Mouse (Mus musculus): Measurements from ENCODE around the gene Matn4. TPM values are rescaled to one million over a fixed set of nuclear protein-coding genes. Genes with fewer than 3 reads are reported as not detected.

Matn4 gene
- polyA plus RNA-seq, 1 experiment from 2014 or later: not detected

- Histone ChIP-seq H3K4me1 (ENCODE audit: control insufficient read depth, insufficient read depth, low read length) (peaks cover 13% of the 10 kb centered on the region), H3K27ac (replicated peaks; ENCODE audit: low read depth, low read length) (no peak overlapping the region), H3K4me2 (ENCODE audit: low read length) (no peak overlapping the region), H3K27me3 (ENCODE audit: control insufficient read depth, insufficient read depth, low read length) (peaks cover 15% of the 10 kb centered on the region), H3K36me3 (ENCODE audit: control insufficient read depth, insufficient read depth, low read length) (no peaks in the 10 kb centered on the region), H3K9ac (replicated peaks; ENCODE audit: low read length) (no peak overlapping the region), H3K4me3 (replicated peaks; ENCODE audit: low read depth, low read length) (no peak overlapping the region), H3K9me3 (ENCODE audit: control insufficient read depth, low read length) (no peaks in the 10 kb centered on the region)
- WGBS: 91% methylated on average over 3 of the region's 3 CpGs
- ATAC-seq (ENCODE audit: low FRiP score, low TSS enrichment): no peak
- no peak for DNase-seq
Observed at GRCm38 (mm10) chr2:164445399-164446085, 40.6 kb upstream of the Matn4 start.

DNA sequence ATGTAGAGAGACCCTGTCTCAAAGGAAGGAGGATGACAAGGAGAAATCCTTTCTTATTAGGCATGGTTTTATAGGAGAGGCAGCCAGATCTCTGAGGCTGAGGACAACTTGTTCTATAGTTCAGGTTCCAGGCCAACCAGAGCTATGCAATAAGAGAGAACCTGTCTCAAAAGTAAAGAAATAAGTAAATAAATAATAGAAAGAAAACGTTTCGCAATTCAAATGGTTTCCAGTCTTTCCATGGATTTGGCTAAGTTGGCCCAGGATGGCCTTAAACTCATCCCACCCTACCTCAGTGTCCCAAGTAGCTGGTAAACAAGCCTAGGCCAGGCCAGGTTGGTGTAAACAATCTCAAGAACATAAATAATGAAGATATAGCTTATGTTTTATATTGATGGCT, 39.7 kb upstream of the Matn4 start:
- Histone ChIP-seq H3K4me3 (replicated peaks; ENCODE audit: low read depth, low read length) (no peak overlapping the region), H3K4me1 (ENCODE audit: control insufficient read depth, insufficient read depth, low read length) (peaks cover 13% of the 10 kb centered on the region), H3K9ac (replicated peaks; ENCODE audit: low read length) (no peak overlapping the region), H3K9me3 (ENCODE audit: control insufficient read depth, low read length) (no peaks in the 10 kb centered on the region), H3K4me2 (ENCODE audit: low read length) (no peak overlapping the region), H3K27ac (replicated peaks; ENCODE audit: low read depth, low read length) (no peak overlapping the region), H3K27me3 (ENCODE audit: control insufficient read depth, insufficient read depth, low read length) (peaks cover 15% of the 10 kb centered on the region), H3K36me3 (ENCODE audit: control insufficient read depth, insufficient read depth, low read length) (no peaks in the 10 kb centered on the region)
- DNase-seq: no peak
- ATAC-seq (ENCODE audit: low FRiP score, low TSS enrichment): no peak
- 91% methylated on average over 2 of the region's 2 CpGs for WGBS

- Histone ChIP-seq H3K4me3 (replicated peaks; ENCODE audit: low read depth, low read length) (peak within 1 kb of the TSS; percentile 43), H3K27ac (replicated peaks; ENCODE audit: low read depth, low read length) (no peak within 1 kb of the TSS), H3K36me3 (ENCODE audit: control insufficient read depth, insufficient read depth, low read length) (no peaks in the 10 kb centered on the region), H3K4me2 (ENCODE audit: low read length) (peak within 1 kb of the TSS; percentile 96), H3K9me3 (ENCODE audit: control insufficient read depth, low read length) (no peaks in the 10 kb centered on the region), H3K27me3 (ENCODE audit: control insufficient read depth, insufficient read depth, low read length) (peaks cover 15% of the 10 kb centered on the region), H3K4me1 (ENCODE audit: control insufficient read depth, insufficient read depth, low read length) (peaks cover 13% of the 10 kb centered on the region), H3K9ac (replicated peaks; ENCODE audit: low read length) (peak within 1 kb of the TSS; percentile 63)
- ATAC-seq (ENCODE audit: low FRiP score, low TSS enrichment) (no peak), DNase-seq (peak; percentile 50)
- WGBS: 6% methylated on average over 18 of the region's 18 CpGs
Observed at GRCm38 (mm10) chr2:164443460-164444000, 38.6 kb upstream of the Matn4 start, which contains the start of gene Sdc4. Sdc4 (minus strand) TSS chr2:164443887.

DNA sequence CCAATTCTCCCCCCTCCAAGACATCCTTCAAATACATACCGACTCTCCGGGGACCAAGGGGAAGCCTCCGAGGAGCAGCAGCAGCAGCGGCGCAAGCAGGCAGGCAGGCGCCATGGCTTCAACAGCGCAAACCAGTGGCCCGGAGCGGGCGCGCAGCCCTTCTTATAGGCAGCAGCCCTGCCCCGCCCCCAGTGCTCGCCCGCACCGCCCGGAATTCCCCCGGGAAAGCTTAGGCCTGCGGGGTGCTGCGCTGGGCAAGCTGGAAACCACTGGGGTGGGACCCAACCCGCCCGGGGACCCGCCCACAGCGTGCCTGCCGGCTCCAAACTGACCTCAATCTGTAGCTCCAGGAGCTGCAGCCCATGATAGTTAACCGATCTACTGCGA, 38.1 kb upstream of the Matn4 start:
- Histone ChIP-seq H3K9me3 (ENCODE audit: control insufficient read depth, low read length) (no peaks in the 10 kb centered on the region), H3K27me3 (ENCODE audit: control insufficient read depth, insufficient read depth, low read length) (peaks cover 15% of the 10 kb centered on the region), H3K4me2 (ENCODE audit: low read length) (peak overlapping the region; percentile 96), H3K36me3 (ENCODE audit: control insufficient read depth, insufficient read depth, low read length) (no peaks in the 10 kb centered on the region), H3K4me3 (replicated peaks; ENCODE audit: low read depth, low read length) (peak overlapping the region; percentile 43), H3K9ac (replicated peaks; ENCODE audit: low read length) (peak overlapping the region; percentile 63), H3K4me1 (ENCODE audit: control insufficient read depth, insufficient read depth, low read length) (peaks cover 13% of the 10 kb centered on the region), H3K27ac (replicated peaks; ENCODE audit: low read depth, low read length) (no peak overlapping the region)
- under 1% methylated on average over 26 of the region's 26 CpGs for WGBS
- peak; percentile 73; the same call in 1 of the 2 replicates for ATAC-seq (ENCODE audit: low FRiP score, low TSS enrichment)
- peak; percentile 85 for DNase-seq

GRCm38 (mm10) chr2:164442315-164443050, 37.5 kb upstream of the Matn4 start:
- Histone ChIP-seq H3K27ac (replicated peaks; ENCODE audit: low read depth, low read length) (no peak overlapping the region), H3K9me3 (ENCODE audit: control insufficient read depth, low read length) (no peaks in the 10 kb centered on the region), H3K27me3 (ENCODE audit: control insufficient read depth, insufficient read depth, low read length) (peaks cover 15% of the 10 kb centered on the region), H3K36me3 (ENCODE audit: control insufficient read depth, insufficient read depth, low read length) (no peaks in the 10 kb centered on the region), H3K4me2 (ENCODE audit: low read length) (peak overlapping the region; percentile 96), H3K4me1 (ENCODE audit: control insufficient read depth, insufficient read depth, low read length) (peaks cover 13% of the 10 kb centered on the region), H3K4me3 (replicated peaks; ENCODE audit: low read depth, low read length) (peak overlapping the region; percentile 43), H3K9ac (replicated peaks; ENCODE audit: low read length) (peak overlapping the region; percentile 63)
- 2% methylated on average over 29 of the region's 29 CpGs for WGBS
- DNase-seq (peak; percentile 28), ATAC-seq (ENCODE audit: low FRiP score, low TSS enrichment) (peak; percentile 24; the same call in 1 of the 2 replicates)

GRCm38 (mm10) chr2:164441731-164442130, 36.8 kb upstream of the Matn4 start:
- H3K9me3 ChIP-seq (ENCODE audit: control insufficient read depth, low read length): no peaks in the 10 kb centered on the region
- H3K36me3 ChIP-seq (ENCODE audit: control insufficient read depth, insufficient read depth, low read length): no peaks in the 10 kb centered on the region
- H3K27me3 ChIP-seq (ENCODE audit: control insufficient read depth, insufficient read depth, low read length): peaks cover 15% of the 10 kb centered on the region
- 32% methylated on average over 7 of the region's 7 CpGs for WGBS
- no peak for ATAC-seq (ENCODE audit: low FRiP score, low TSS enrichment)
- H3K4me2 ChIP-seq (ENCODE audit: low read length): peak overlapping the region; percentile 96; the same call in 1 of the 2 replicates
- H3K4me3 ChIP-seq (replicated peaks; ENCODE audit: low read depth, low read length): no peak overlapping the region
- H3K9ac ChIP-seq (replicated peaks; ENCODE audit: low read length): no peak overlapping the region
- DNase-seq: no peak
- no peak overlapping the region for H3K27ac ChIP-seq (replicated peaks; ENCODE audit: low read depth, low read length)
- peaks cover 13% of the 10 kb centered on the region for H3K4me1 ChIP-seq (ENCODE audit: control insufficient read depth, insufficient read depth, low read length)

DNA sequence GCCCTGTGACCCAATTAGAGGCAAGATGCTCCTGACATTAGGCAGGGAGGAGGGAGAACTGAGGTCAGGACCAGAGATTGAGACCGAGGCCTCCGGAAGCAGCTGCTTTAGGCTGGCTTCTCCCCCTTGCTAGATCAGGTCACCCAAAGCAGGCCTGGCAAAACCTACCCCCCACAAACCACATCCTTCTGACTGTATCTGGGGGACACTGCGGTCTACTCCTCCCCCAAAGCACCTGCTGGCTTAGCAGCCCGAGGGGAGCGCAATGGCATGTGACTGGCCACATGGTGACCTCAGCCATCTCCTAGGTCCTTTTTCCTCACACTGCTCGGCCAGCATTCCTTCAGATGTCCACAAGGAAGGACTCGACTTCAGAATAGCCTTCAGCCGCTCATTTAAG, 36.2 kb upstream of the Matn4 start:
- 46% methylated on average over 8 of the region's 8 CpGs for WGBS
- Histone ChIP-seq H3K9me3 (ENCODE audit: control insufficient read depth, low read length) (no peaks in the 10 kb centered on the region), H3K9ac (replicated peaks; ENCODE audit: low read length) (no peak overlapping the region), H3K36me3 (ENCODE audit: control insufficient read depth, insufficient read depth, low read length) (no peaks in the 10 kb centered on the region), H3K4me2 (ENCODE audit: low read length) (no peak overlapping the region), H3K27ac (replicated peaks; ENCODE audit: low read depth, low read length) (no peak overlapping the region), H3K27me3 (ENCODE audit: control insufficient read depth, insufficient read depth, low read length) (peaks cover 15% of the 10 kb centered on the region), H3K4me3 (replicated peaks; ENCODE audit: low read depth, low read length) (no peak overlapping the region), H3K4me1 (ENCODE audit: control insufficient read depth, insufficient read depth, low read length) (peaks cover 13% of the 10 kb centered on the region)
- ATAC-seq (ENCODE audit: low FRiP score, low TSS enrichment) (no peak), DNase-seq (no peak)

GRCm38 (mm10) chr2:164440314-164440713, 35.4 kb upstream of the Matn4 start:
- no peak for DNase-seq
- WGBS: 88% methylated on average over 5 of the region's 5 CpGs
- no peak overlapping the region for H3K4me2 ChIP-seq (ENCODE audit: low read length)
- peaks cover 15% of the 10 kb centered on the region for H3K27me3 ChIP-seq (ENCODE audit: control insufficient read depth, insufficient read depth, low read length)
- H3K4me3 ChIP-seq (replicated peaks; ENCODE audit: low read depth, low read length): no peak overlapping the region
- no peaks in the 10 kb centered on the region for H3K9me3 ChIP-seq (ENCODE audit: control insufficient read depth, low read length)
- ATAC-seq (ENCODE audit: low FRiP score, low TSS enrichment): no peak
- H3K4me1 ChIP-seq (ENCODE audit: control insufficient read depth, insufficient read depth, low read length): peaks cover 13% of the 10 kb centered on the region
- no peaks in the 10 kb centered on the region for H3K36me3 ChIP-seq (ENCODE audit: control insufficient read depth, insufficient read depth, low read length)
- H3K9ac ChIP-seq (replicated peaks; ENCODE audit: low read length): no peak overlapping the region
- H3K27ac ChIP-seq (replicated peaks; ENCODE audit: low read depth, low read length): no peak overlapping the region

Data from midbrain, embryonic 14.5 days (tissue).